Mouse (Mus musculus): ENCODE results near the gene 1700025C18Rik. TPM values are rescaled to one million over a fixed set of nuclear protein-coding genes. Genes with fewer than 3 reads are reported as not detected.

1700025C18Rik gene
- polyA plus RNA-seq, 1 experiment, result 28.7 TPM

GRCm38 (mm10) chr2:165120765-165121164 is 30.2 kb upstream of the 1700025C18Rik start:
- Histone ChIP-seq H3K27me3 (ENCODE audit: control insufficient read depth, insufficient read depth, low read length) (no peaks in the 10 kb centered on the region), H3K4me3 (ENCODE audit: control insufficient read depth, low read depth, low read length) (no peak overlapping the region), H3K27ac (ENCODE audit: control insufficient read depth, insufficient read depth, low read depth, low read length) (no peak overlapping the region), H3K4me1 (ENCODE audit: control insufficient read depth, insufficient read depth, low read length) (peaks cover 8% of the 10 kb centered on the region), H3K36me3 (ENCODE audit: control insufficient read depth, insufficient read depth, low read length) (no peaks in the 10 kb centered on the region)
- TF ChIP-seq CTCF (IDR thresholded peaks at IDR 0.05; ENCODE audit: control insufficient read depth, insufficient read depth, insufficient replicate concordance, low read depth, low read length) (no peak), POLR2A (IDR thresholded peaks at IDR 0.05; ENCODE audit: control insufficient read depth, low read depth, low read length) (no peak)

DNA sequence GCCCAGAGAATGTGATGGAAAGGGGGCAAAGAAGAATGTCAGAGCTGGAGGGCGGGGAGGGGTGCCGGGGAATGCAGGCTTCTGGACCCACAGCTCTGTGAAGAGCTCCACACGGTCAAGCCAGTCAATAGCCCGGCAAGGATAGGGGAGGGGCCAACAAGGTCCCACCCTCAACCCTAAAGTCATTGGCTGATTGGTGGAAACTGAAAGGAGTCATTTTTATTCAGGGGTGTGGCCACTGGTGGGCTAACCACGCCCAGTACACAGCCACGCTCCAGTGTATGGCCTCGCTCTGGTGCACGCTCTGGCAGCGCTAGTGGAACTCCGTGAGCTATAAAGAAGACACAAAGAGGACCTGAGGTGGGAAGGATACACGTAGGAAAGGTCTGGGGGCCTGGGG is 23.2 kb upstream of the 1700025C18Rik start:
- no peaks in the 10 kb centered on the region for H3K36me3 ChIP-seq (ENCODE audit: control insufficient read depth, insufficient read depth, low read length)
- H3K27ac ChIP-seq (ENCODE audit: control insufficient read depth, insufficient read depth, low read depth, low read length), result no peak overlapping the region
- TF ChIP-seq POLR2A (IDR thresholded peaks at IDR 0.05; ENCODE audit: control insufficient read depth, low read depth, low read length) (no peak), CTCF (IDR thresholded peaks at IDR 0.05; ENCODE audit: control insufficient read depth, insufficient read depth, insufficient replicate concordance, low read depth, low read length) (no peak)
- H3K27me3 ChIP-seq (ENCODE audit: control insufficient read depth, insufficient read depth, low read length), result no peaks in the 10 kb centered on the region
- peaks cover 19% of the 10 kb centered on the region for H3K4me1 ChIP-seq (ENCODE audit: control insufficient read depth, insufficient read depth, low read length)
- H3K4me3 ChIP-seq (ENCODE audit: control insufficient read depth, low read depth, low read length), result no peak overlapping the region; the same call in 1 of the 2 replicates

DNA sequence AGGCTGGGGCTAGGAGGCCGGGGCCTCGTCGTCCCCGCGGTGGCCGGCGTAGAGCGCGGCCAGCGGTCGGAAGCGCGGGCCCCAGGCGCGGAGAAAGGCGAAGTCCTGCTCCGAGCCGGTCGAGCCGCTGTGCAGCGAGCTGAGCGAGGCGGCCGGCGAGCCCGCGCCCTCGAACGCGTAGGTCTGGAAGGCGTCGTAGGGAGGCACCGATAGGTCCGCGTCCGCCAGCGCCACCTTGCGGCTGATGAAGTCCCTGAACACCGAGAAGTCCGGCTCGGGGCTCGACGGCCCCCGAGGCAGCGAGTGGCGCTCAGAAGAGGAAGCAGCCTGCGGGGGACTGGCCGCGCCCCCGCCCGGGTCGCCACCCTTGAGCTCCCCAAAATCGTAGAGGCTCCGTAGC is 21.6 kb upstream of the 1700025C18Rik start:
- Histone ChIP-seq H3K4me3 (ENCODE audit: control insufficient read depth, low read depth, low read length) (peak overlapping the region; percentile 53), H3K4me1 (ENCODE audit: control insufficient read depth, insufficient read depth, low read length) (peaks cover 19% of the 10 kb centered on the region), H3K27me3 (ENCODE audit: control insufficient read depth, insufficient read depth, low read length) (no peaks in the 10 kb centered on the region), H3K36me3 (ENCODE audit: control insufficient read depth, insufficient read depth, low read length) (no peaks in the 10 kb centered on the region), H3K27ac (ENCODE audit: control insufficient read depth, insufficient read depth, low read depth, low read length) (no peak overlapping the region)
- TF ChIP-seq POLR2A (IDR thresholded peaks at IDR 0.05; ENCODE audit: control insufficient read depth, low read depth, low read length) (no peak), CTCF (IDR thresholded peaks at IDR 0.05; ENCODE audit: control insufficient read depth, insufficient read depth, insufficient replicate concordance, low read depth, low read length) (peak; percentile 89)

- Histone ChIP-seq H3K27me3 (ENCODE audit: control insufficient read depth, insufficient read depth, low read length) (no peaks in the 10 kb centered on the region), H3K36me3 (ENCODE audit: control insufficient read depth, insufficient read depth, low read length) (no peaks in the 10 kb centered on the region), H3K4me1 (ENCODE audit: control insufficient read depth, insufficient read depth, low read length) (peaks cover 3% of the 10 kb centered on the region; the same call in 1 of the 2 replicates), H3K27ac (ENCODE audit: control insufficient read depth, insufficient read depth, low read depth, low read length) (no peak overlapping the region), H3K4me3 (ENCODE audit: control insufficient read depth, low read depth, low read length) (no peak overlapping the region)
- TF ChIP-seq POLR2A (IDR thresholded peaks at IDR 0.05; ENCODE audit: control insufficient read depth, low read depth, low read length) (no peak), CTCF (IDR thresholded peaks at IDR 0.05; ENCODE audit: control insufficient read depth, insufficient read depth, insufficient replicate concordance, low read depth, low read length) (no peak)
Measured at GRCm38 (mm10) chr2:165106585-165106984, 16.0 kb upstream of the 1700025C18Rik start.

DNA sequence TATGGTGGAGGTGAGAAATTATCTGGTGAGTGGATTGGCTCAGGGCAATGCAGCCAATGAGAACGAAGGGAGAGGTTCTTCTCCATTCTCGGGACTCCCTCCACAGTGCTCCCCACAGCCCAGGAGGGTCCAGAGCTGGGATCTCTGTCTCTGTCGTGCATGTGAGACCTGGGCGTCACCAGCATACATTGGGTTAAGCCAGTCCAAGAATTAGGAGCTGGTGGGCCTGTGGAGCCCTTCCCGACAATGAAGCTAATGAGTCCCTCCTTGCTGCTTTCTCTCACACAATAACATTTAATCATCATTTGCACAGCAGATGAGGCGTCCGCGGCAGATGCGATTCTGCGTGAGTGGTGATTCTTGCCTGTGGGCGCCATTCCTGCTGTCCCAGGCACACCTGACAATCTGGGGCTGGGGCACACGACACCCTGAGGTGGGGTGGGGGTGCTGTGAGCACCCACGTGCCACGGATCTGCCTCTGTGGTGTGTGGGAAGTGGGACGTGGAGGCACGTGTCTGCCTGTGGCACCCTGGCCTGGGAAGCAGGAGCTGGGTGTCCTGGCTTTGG is 15.0 kb upstream of the 1700025C18Rik start:
- Histone ChIP-seq H3K4me1 (ENCODE audit: control insufficient read depth, insufficient read depth, low read length) (peaks cover 3% of the 10 kb centered on the region; the same call in 1 of the 2 replicates), H3K27ac (ENCODE audit: control insufficient read depth, insufficient read depth, low read depth, low read length) (no peak overlapping the region), H3K36me3 (ENCODE audit: control insufficient read depth, insufficient read depth, low read length) (no peaks in the 10 kb centered on the region), H3K4me3 (ENCODE audit: control insufficient read depth, low read depth, low read length) (no peak overlapping the region), H3K27me3 (ENCODE audit: control insufficient read depth, insufficient read depth, low read length) (no peaks in the 10 kb centered on the region)
- TF ChIP-seq CTCF (IDR thresholded peaks at IDR 0.05; ENCODE audit: control insufficient read depth, insufficient read depth, insufficient replicate concordance, low read depth, low read length), result no peak
- no peak for TF ChIP-seq POLR2A (IDR thresholded peaks at IDR 0.05; ENCODE audit: control insufficient read depth, low read depth, low read length)

GRCm38 (mm10) chr2:165102920-165103319 is 12.4 kb upstream of the 1700025C18Rik start:
- Histone ChIP-seq H3K27me3 (ENCODE audit: control insufficient read depth, insufficient read depth, low read length) (no peaks in the 10 kb centered on the region), H3K27ac (ENCODE audit: control insufficient read depth, insufficient read depth, low read depth, low read length) (no peak overlapping the region), H3K4me1 (ENCODE audit: control insufficient read depth, insufficient read depth, low read length) (peaks cover 3% of the 10 kb centered on the region; the same call in 1 of the 2 replicates), H3K36me3 (ENCODE audit: control insufficient read depth, insufficient read depth, low read length) (no peaks in the 10 kb centered on the region), H3K4me3 (ENCODE audit: control insufficient read depth, low read depth, low read length) (no peak overlapping the region)
- no peak for TF ChIP-seq POLR2A (IDR thresholded peaks at IDR 0.05; ENCODE audit: control insufficient read depth, low read depth, low read length)
- TF ChIP-seq CTCF (IDR thresholded peaks at IDR 0.05; ENCODE audit: control insufficient read depth, insufficient read depth, insufficient replicate concordance, low read depth, low read length), result no peak

DNA sequence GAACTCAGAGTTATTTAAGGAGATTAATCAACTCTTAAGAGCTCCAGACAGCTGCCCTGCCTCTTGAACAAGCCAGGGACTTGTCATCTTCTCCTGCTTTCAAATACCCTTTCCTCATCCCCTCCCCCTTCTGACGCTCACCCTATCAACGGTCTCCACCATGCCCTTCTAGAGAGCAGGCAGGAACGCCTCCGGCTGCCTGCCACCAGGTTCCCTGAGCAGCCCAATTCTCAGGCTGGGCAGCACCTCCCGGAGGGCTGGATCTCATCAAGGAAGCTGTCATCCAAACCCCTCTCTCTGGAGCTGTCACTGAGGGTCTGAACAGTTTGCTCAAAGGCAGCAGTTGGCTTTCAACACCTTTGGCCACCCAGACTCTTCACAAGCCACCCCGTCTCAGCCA is 10.2 kb upstream of the 1700025C18Rik start:
- H3K27me3 ChIP-seq (ENCODE audit: control insufficient read depth, insufficient read depth, low read length), result no peaks in the 10 kb centered on the region
- no peak overlapping the region for H3K4me3 ChIP-seq (ENCODE audit: control insufficient read depth, low read depth, low read length)
- no peaks in the 10 kb centered on the region for H3K36me3 ChIP-seq (ENCODE audit: control insufficient read depth, insufficient read depth, low read length)
- no peak for TF ChIP-seq POLR2A (IDR thresholded peaks at IDR 0.05; ENCODE audit: control insufficient read depth, low read depth, low read length)
- no peak for TF ChIP-seq CTCF (IDR thresholded peaks at IDR 0.05; ENCODE audit: control insufficient read depth, insufficient read depth, insufficient replicate concordance, low read depth, low read length)
- no peak overlapping the region for H3K27ac ChIP-seq (ENCODE audit: control insufficient read depth, insufficient read depth, low read depth, low read length)
- peaks cover 6% of the 10 kb centered on the region for H3K4me1 ChIP-seq (ENCODE audit: control insufficient read depth, insufficient read depth, low read length)

Data from testis, adult 2 months (tissue).